Mouse (Mus musculus) heart, embryonic 14.5 days (tissue): ENCODE measurements at regions not wholly inside any gene's neighbourhood (a gene's known extent, or its start where the extent isn't known, plus 50 kb on each side); places are given as distances from the start of the nearest gene placed in this dataset.

Experiments
- ATAC-seq: fragments of 200-750 bp; cut with Nextera tagmentation; 2 replicates; pipeline ENCODE4 v1.8.0; 2017; ENCODE audit warnings: low read depth, moderate TSS enrichment; ENCODE audit not compliant: insufficient number of reproducible peaks, insufficient read depth, low FRiP score
- H3K27ac ChIP-seq, 2 experiments: fragments of 200-500 bp in 1 of 2; fragments of 300-500 bp in 1 of 2; sonication (generic) in 1 of 2; replicated peaks in 1 of 2; 2 replicates each; pipeline ENCODE4 v1.5.1; 2012 to 2014; ENCODE audit warnings: low read depth in 2 of 2, low read length in 2 of 2, control low read depth in 1 of 2, mild to moderate bottlenecking in 1 of 2, mixed read lengths in 1 of 2; ENCODE audit not compliant: control insufficient read depth in 1 of 2, insufficient read depth in 1 of 2
- H3K27me3 ChIP-seq: fragments of 300-500 bp; sonication (generic); 2 replicates; pipeline ENCODE4 v1.6.1; 2014; ENCODE audit warnings: mild to moderate bottlenecking, low read length, control low read depth; ENCODE audit not compliant: control insufficient read depth, insufficient read depth
- H3K36me3 ChIP-seq: fragments of 300-500 bp; sonication (generic); 2 replicates; pipeline ENCODE4 v1.6.1; 2014; ENCODE audit warnings: mild to moderate bottlenecking, control low read depth, low read length, mixed read lengths; ENCODE audit not compliant: control insufficient read depth, insufficient read depth
- H3K4me1 ChIP-seq, 2 experiments: fragments of 200-500 bp in 1 of 2; fragments of 300-500 bp in 1 of 2; sonication (generic) in 1 of 2; 2 replicates each; pipeline ENCODE4 v1.6.1; 2012 to 2014; ENCODE audit warnings: low read length in 2 of 2, control low read depth in 1 of 2, mixed read lengths in 1 of 2; ENCODE audit not compliant: control insufficient read depth in 2 of 2, insufficient read depth in 2 of 2
- H3K4me2 ChIP-seq: fragments of 300-500 bp; sonication (generic); 2 replicates; pipeline ENCODE4 v1.6.1; 2014; ENCODE audit warnings: mild to moderate bottlenecking, low read length
- H3K4me3 ChIP-seq, 2 experiments: fragments of 200-500 bp in 1 of 2; fragments of 300-500 bp in 1 of 2; sonication (generic) in 1 of 2; 2 replicates each; pipeline ENCODE4 v1.5.1; 2012 to 2014; ENCODE audit warnings: low read length in 2 of 2, mild to moderate bottlenecking in 2 of 2, control low read depth in 1 of 2, low read depth in 1 of 2, moderate library complexity in 1 of 2; ENCODE audit not compliant: control insufficient read depth in 1 of 2, insufficient read depth in 1 of 2
- H3K9ac ChIP-seq: fragments of 300-500 bp; sonication (generic); 2 replicates; pipeline ENCODE4 v1.6.1; 2014; ENCODE audit warnings: mild to moderate bottlenecking, low read length
- H3K9me3 ChIP-seq: fragments of 300-500 bp; sonication (generic); 2 replicates; pipeline ENCODE4 v1.6.1; 2016; ENCODE audit warnings: low read length, control low read depth; ENCODE audit not compliant: control insufficient read depth
- WGBS: fragments of 180-500 bp; shearing (Covaris S2); extraction: QIAGEN DNeasy Blood & Tissue Kit; methylation state at CpG from one replicate; pipeline ENCODE4 v1.1.7; 2014; 5-methylcytosine and 5-hydroxymethylcytosine counted together

- Histone ChIP-seq H3K36me3 (no peaks in the 10 kb centered on the region), H3K4me2 (no peak overlapping the region), H3K4me1 (peaks cover 5 to 7% of the 10 kb centered on the region in 2 experiments; a peak in 1 of 4 replicates), H3K27ac (no peak overlapping the region), H3K27me3 (peaks cover 7% of the 10 kb centered on the region), H3K9ac (no peak overlapping the region), H3K4me3 (no peak overlapping the region), H3K9me3 (no peaks in the 10 kb centered on the region)
- ATAC-seq = no peak
- 66% methylated on average over 12 of the region's 12 CpGs for WGBS
Measured at GRCm38 (mm10) chr13:107932423-107933032, 111.7 kb upstream of the Smim15 start.

- H3K4me2 ChIP-seq = no peak overlapping the region
- H3K9me3 ChIP-seq = no peaks in the 10 kb centered on the region
- no peaks in the 10 kb centered on the region for H3K36me3 ChIP-seq
- H3K9ac ChIP-seq = no peak overlapping the region
- H3K4me1 ChIP-seq = peaks cover 5 to 7% of the 10 kb centered on the region in 2 experiments; a peak in 1 of 4 replicates
- ATAC-seq = no peak
- peaks cover 14% of the 10 kb centered on the region for H3K27me3 ChIP-seq
- H3K27ac ChIP-seq = no peak overlapping the region
- 87% methylated on average over 7 of the region's 7 CpGs for WGBS
- no peak overlapping the region for H3K4me3 ChIP-seq
Measured at GRCm38 (mm10) chr13:107931216-107931615, 113.0 kb upstream of the Smim15 start.

DNA sequence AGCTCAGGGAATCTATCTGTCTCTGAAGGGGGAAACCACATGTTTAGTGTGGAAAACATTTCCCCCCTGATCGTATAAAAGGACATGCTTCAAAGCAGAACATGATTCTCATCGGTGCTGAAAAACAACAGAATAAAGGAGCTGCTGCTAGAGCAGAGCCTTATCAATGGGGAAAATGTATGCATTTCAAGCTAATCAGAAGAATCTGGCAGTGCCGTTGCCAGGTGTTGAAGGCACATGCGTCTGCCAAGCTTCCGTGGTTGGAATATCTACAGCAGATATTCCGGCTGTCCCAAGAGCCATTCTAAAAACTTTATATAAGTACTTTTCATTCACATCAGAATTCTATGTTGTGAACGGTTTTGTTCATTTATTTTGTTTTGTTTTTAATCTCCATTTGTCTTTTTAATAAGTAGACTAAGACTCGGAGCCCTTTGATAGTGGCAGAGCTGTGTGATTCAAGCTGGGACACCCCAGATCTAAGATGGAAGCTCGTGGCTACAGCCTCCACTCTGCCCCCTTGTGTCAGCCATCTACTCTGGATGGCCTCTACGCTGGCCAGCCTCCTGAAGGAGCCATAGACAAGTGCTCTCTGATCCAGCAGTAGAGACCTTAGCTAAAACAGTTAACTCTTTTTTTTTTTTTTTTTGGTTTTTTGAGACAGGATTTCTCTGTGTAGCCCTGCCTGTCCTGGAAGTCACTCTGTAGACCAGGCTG lies 116.6 kb upstream of the Smim15 start:
- peaks cover 21% of the 10 kb centered on the region for H3K27me3 ChIP-seq
- H3K9me3 ChIP-seq = no peaks in the 10 kb centered on the region
- peaks cover 5 to 11% of the 10 kb centered on the region in 2 experiments; a peak in 3 of 4 replicates for H3K4me1 ChIP-seq
- no peak overlapping the region for H3K4me3 ChIP-seq
- no peak overlapping the region for H3K27ac ChIP-seq
- H3K4me2 ChIP-seq = no peak overlapping the region
- no peaks in the 10 kb centered on the region for H3K36me3 ChIP-seq
- H3K9ac ChIP-seq = no peak overlapping the region
- ATAC-seq = no peak
- 59% methylated on average over 10 of the region's 10 CpGs for WGBS

DNA sequence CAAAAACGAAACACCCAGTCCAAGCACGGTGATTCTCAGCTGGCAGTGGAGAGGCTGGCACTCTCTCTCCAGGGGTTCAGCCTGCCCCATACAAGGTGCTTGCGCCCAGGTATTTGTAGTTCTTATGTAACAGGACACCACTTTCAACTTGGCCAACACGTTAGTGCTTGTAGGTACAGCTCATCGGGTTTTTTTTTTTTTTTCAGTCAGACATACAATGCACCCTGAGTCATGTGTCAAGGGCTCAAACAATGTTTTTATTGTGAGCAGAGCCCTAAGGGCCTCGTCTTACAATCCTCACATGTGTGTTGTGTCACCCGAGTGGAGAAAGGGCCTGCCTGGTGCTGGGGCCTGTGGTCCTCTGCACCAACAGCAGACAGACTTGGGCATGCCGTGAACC lies 118.8 kb upstream of the Smim15 start:
- no peak overlapping the region for H3K4me3 ChIP-seq
- peaks cover 5 to 11% of the 10 kb centered on the region in 2 experiments; a peak in 3 of 4 replicates for H3K4me1 ChIP-seq
- no peak overlapping the region for H3K27ac ChIP-seq
- H3K9ac ChIP-seq = no peak overlapping the region
- 71% methylated on average over 8 of the region's 8 CpGs for WGBS
- no peak overlapping the region for H3K4me2 ChIP-seq
- H3K27me3 ChIP-seq = peaks cover 34% of the 10 kb centered on the region
- H3K9me3 ChIP-seq = no peaks in the 10 kb centered on the region
- no peaks in the 10 kb centered on the region for H3K36me3 ChIP-seq
- no peak for ATAC-seq

GRCm38 (mm10) chr13:107923129-107924114 lies 120.8 kb upstream of the Smim15 start:
- Histone ChIP-seq H3K9ac (no peak overlapping the region), H3K4me2 (peak overlapping the region; percentile 38), H3K27me3 (peaks cover 42% of the 10 kb centered on the region), H3K9me3 (0 out of 2 replicates have a peak, but pooled peaks cover 3% of the 10 kb centered on the region), H3K4me3 (no peak overlapping the region), H3K27ac (no peak overlapping the region), H3K4me1 (peaks cover 5 to 11% of the 10 kb centered on the region in 2 experiments; a peak in 3 of 4 replicates), H3K36me3 (no peaks in the 10 kb centered on the region)
- WGBS = 37% methylated on average over 19 of the region's 19 CpGs
- no peak for ATAC-seq

GRCm38 (mm10) chr13:107919403-107919802 lies 124.8 kb upstream of the Smim15 start:
- ATAC-seq = no peak
- Histone ChIP-seq H3K36me3 (no peaks in the 10 kb centered on the region), H3K9me3 (0 out of 2 replicates have a peak, but pooled peaks cover 3% of the 10 kb centered on the region), H3K4me3 (no peak overlapping the region), H3K9ac (no peak overlapping the region), H3K27ac (no peak overlapping the region), H3K4me1 (peaks cover 5 to 11% of the 10 kb centered on the region in 2 experiments; a peak in 3 of 4 replicates), H3K27me3 (peaks cover 34% of the 10 kb centered on the region), H3K4me2 (no peak overlapping the region)
- 69% methylated on average over 3 of the region's 3 CpGs for WGBS

DNA sequence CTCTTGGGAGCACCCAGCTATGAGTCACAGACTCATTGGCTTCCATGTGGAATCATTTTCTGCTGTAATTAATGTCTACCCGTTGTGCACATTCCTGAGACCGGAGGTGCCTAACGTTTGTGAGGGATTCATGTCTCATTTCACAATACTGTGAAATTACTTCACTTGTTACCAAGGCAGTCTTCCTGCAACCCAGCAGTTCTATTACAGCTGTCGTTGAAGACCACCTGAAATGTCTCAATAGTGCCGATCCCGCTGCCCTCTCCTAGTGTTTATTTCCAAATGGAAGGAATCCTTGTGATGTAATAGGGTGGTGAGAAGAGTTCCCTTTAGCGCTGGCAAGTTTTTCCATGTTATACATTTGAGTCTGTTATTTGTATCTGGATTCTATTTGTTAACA lies 125.8 kb upstream of the Smim15 start:
- WGBS = 87% methylated on average over 7 of the region's 7 CpGs
- Histone ChIP-seq H3K9ac (no peak overlapping the region), H3K27me3 (peaks cover 34% of the 10 kb centered on the region)

More for the DNA sequence above, 125.8 kb upstream of the Smim15 start:
- no peak for ATAC-seq
- H3K4me2 ChIP-seq = no peak overlapping the region
- no peak overlapping the region for H3K4me3 ChIP-seq
- no peak overlapping the region for H3K27ac ChIP-seq
- no peaks in the 10 kb centered on the region for H3K36me3 ChIP-seq
- H3K9me3 ChIP-seq = 0 out of 2 replicates have a peak, but pooled peaks cover 3% of the 10 kb centered on the region
- H3K4me1 ChIP-seq = peaks cover 3 to 6% of the 10 kb centered on the region in 2 experiments; a peak in 3 of 4 replicates
